Mouse (Mus musculus) left cerebral cortex, adult 8-10 months (tissue): Measurements from ENCODE around the gene Bcap29. TPM values are rescaled to one million over a fixed set of nuclear protein-coding genes. Genes with fewer than 3 reads are reported as not detected.
"Not testable (repeated sequence)": the region's sequence is repeated elsewhere in the genome, so short reads cannot be mapped to it uniquely, and the experiment has no call there.

ENCODE experiments used
- DNase-seq, 2 experiments: peaks; one replicate each; pipeline ENCODE4 v3.0.0; 2022; ENCODE audit warnings: low spot score in 2 of 2
- total RNA-seq, 4 experiments: library from RNA; stranded (reverse); gene quantifications; 2 replicates each; pipeline ENCODE4 v1.2.4; 2022

Gene Bcap29
- total RNA-seq, 4 experiments from 2014 or later, result 36.7 to 48.6 (median 45.2) TPM

GRCm38 (mm10) chr12:31578691-31579476 lies 55.6 kb downstream of the Bcap29 start:
- DNase-seq, result peak in 1 of 2 experiments; percentile 78

GRCm38 (mm10) chr12:31574506-31574905 lies 60.0 kb downstream of the Bcap29 start:
- no peak for DNase-seq

GRCm38 (mm10) chr12:31569784-31570183 lies 64.7 kb downstream of the Bcap29 start:
- DNase-seq, result no peak

- no peak for DNase-seq
These were observed 65.8 kb downstream of the Bcap29 start for GRCm38 (mm10) chr12:31568661-31569060.

GRCm38 (mm10) chr12:31567535-31567934 lies 66.9 kb downstream of the Bcap29 start:
- DNase-seq, result not testable (repeated sequence)

- DNase-seq, result no peak
These were observed 73.7 kb downstream of the Bcap29 start for GRCm38 (mm10) chr12:31560712-31561111.

GRCm38 (mm10) chr12:31560002-31560401 lies 74.5 kb downstream of the Bcap29 start:
- DNase-seq, result no peak

- no peak for DNase-seq
These were observed 80.1 kb downstream of the Bcap29 start for GRCm38 (mm10) chr12:31554371-31554770.

GRCm38 (mm10) chr12:31551252-31551651 lies 83.2 kb downstream of the Bcap29 start:
- DNase-seq, result no peak

GRCm38 (mm10) chr12:31546061-31546460 lies 88.4 kb downstream of the Bcap29 start:
- no peak for DNase-seq

GRCm38 (mm10) chr12:31545219-31545618 lies 89.2 kb downstream of the Bcap29 start:
- no peak for DNase-seq

GRCm38 (mm10) chr12:31541541-31541940 lies 92.9 kb downstream of the Bcap29 start:
- DNase-seq, result peak in 1 of 2 experiments; percentile 46

Other genes starting within 250 kb of the Bcap29 start
- gene Slc26a3, start 243.8 kb downstream of the Bcap29 start, total RNA-seq, result under 1 TPM in 3 of 4 experiments, not detected in 1; 0.15 to 0.23 (median 0.18) TPM
- gene Cbll1, start 135.0 kb downstream of the Bcap29 start, total RNA-seq, result 10 to 100 TPM; 20.5 to 22.0 (median 21.3) TPM
- 1 to 10 TPM; 1.9 to 3.2 (median 2.1) TPM for gene Slc26a4, start 74.7 kb downstream of the Bcap29 start, total RNA-seq
- 10 to 100 TPM in 1 of 4 experiments, 1 to 10 TPM in 3; 5.6 to 13.8 (median 7.7) TPM for gene Dus4l, start 20.2 kb upstream of the Bcap29 start, total RNA-seq
- gene Cog5, start 20.2 kb upstream of the Bcap29 start, total RNA-seq, result 10 to 100 TPM; 47.8 to 56.0 (median 53.0) TPM
- gene Gpr22, start 79.3 kb upstream of the Bcap29 start, total RNA-seq, result 10 to 100 TPM; 36.1 to 48.9 (median 43.9) TPM